Mouse (Mus musculus) kidney, postnatal 10 days (tissue): ENCODE results near the gene Wls.

Experiments
- DNase-seq: peaks from one replicate; pipeline ENCODE4 v3.0.0; 2021; ENCODE audit warnings: mixed read lengths

Wls gene

DNA sequence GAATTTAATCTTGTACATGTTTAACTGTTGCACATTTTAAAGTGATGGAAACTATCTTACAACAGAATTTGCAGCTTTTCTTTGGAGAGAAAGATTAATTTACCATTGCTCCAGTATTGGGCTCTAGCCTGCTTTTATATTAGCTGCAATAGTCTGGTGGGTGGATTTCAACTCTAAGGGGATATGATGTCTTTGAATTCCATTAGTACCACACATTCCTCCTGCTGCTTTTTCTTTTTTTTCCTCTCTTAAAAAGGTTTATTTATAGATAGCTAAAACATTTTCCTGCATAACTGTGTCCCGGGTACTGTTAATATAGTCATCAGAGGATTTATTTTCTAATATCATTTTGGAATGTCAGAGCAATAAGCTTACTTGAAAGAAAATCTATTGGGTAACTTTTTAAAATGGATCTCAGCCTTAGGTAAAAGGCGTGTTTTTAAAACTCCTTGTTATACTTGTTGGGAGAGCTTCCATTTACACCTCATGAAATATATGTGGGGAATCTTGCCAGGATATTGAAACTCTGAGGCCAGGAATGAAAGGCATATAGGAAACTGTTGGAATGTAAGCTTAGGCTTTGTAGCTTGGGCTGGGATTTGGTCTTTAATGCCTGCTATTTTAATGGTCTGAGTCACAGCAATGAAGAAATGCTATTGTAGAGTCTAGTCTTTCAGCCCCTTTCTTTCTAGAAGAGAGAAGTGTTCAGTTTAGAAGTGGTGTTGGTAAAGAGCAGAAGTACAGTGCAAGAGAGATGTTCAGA lies 78.0 kb downstream of the Wls start:
- DNase-seq: no peak
